Mouse (Mus musculus) B cell, adult 2 months (primary cell): ENCODE results near the gene Hs3st6.

Experiments
- DNase-seq, 2 experiments: peaks; one replicate each; pipeline ENCODE4 v3.0.0; 2022

Hs3st6 gene

DNA sequence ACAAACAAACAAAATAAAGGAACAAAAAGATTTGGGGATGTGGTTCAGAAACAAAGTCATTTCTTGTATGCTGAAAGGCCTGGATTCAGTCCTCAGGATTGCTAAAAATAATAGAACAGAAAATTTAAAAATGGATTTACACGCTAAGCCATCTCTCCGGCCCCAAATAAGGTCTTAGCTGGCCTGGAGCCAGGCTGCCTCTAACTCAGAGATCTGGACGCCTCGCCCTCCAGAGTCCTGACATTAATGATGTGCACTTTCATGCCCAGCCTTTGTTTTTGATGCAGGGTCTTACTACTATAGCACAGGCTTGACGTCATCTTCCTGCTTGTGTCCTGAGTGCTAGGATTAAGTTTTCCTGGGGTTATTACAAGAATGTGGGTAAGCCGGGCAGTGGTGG is 23.7 kb upstream of the Hs3st6 start:
- no peak for DNase-seq

DNA sequence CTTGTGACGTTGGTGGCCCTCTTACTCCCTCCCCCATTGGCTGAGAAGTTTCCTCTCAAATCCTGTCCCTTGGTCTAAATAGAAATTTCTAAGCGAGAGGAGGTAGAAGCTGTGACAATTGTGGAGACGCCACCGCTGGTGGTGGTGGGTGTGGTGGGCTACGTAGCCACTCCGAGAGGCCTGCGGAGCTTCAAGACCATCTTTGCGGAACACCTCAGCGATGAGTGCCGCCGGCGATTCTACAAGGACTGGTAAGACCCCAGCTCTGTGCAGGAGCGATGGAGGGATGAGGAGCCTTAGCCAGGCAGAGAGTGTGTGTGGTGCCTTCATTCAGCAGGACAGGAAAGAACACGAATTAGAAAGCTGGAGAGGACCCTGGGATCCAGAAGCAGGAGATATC is 22.0 kb upstream of the Hs3st6 start:
- no peak for DNase-seq

DNA sequence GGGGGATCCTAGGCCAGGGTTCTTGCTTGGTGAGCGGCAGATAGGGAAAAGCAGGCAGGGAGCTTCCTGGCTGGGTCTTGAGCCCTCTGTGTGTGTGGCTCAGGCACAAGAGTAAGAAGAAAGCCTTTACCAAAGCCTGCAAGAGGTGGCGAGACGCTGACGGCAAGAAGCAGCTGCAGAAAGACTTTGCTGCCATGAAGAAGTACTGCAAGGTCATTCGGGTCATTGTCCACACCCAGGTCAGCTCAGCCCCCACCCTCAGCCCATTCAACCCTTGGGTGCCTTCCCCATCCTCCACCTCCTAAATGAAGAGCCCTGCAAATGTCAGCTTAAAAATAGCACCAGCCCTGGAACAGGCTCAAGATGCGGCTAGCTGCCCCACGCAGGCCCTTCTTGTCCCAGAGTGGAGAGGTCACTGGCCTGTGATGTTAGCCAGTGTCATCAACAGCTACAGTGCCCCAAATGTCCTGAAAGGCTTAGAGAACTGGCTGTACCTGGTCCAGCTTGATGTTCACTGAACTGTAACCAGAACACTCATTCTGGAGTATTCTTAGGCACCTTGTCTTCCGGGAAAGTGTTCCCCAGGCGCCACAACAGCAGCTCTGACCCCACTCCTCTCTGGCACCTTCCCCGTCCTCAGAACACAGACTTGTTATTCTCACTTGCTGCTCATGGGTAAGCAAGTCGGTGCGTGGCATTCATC is 20.4 kb upstream of the Hs3st6 start:
- no peak for DNase-seq

DNA sequence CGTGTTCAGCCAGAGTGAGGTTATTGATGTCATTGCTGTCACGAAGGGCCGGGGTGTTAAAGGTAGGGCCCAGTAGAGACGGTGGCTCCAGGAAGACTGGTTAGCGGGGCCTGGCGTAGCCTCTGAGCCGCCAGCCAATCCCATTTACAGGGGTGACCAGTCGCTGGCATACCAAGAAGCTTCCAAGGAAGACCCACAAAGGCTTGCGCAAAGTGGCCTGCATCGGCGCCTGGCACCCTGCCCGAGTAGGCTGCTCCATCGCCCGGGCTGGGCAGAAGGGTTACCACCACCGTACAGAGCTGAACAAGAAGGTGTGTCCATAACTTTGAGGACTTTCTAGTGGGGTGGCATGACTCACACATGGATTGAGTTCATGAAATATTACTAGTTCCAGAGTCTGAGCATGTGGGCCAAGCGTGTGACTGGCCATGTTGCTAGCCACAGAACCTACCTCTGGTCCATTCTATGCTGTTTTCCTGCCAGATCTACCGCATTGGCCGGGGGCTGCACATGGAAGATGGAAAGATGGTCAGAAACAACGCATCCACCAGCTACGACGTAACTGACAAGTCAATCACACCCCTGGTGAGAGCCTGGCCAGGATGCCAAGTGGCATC is 19.2 kb upstream of the Hs3st6 start:
- no peak for DNase-seq

DNA sequence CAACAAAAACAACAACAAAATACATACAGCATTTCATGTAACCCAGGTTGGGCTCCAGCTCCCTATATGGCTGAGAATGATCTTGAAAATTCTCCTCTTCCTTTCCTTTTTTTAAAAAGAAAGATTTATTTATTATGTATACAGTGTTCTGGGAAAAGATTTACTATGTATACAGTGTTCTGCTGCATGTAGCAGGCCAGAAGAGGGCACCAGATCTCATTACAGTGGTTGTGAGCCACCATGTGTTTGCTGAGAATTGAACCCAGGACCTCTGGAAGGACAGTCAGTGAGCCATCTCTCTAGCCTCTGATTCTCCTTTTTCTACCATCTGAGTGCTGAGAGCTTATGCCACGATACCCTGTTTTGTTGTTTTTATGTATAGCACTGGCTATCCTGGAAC is 18.3 kb upstream of the Hs3st6 start:
- no peak for DNase-seq

DNA sequence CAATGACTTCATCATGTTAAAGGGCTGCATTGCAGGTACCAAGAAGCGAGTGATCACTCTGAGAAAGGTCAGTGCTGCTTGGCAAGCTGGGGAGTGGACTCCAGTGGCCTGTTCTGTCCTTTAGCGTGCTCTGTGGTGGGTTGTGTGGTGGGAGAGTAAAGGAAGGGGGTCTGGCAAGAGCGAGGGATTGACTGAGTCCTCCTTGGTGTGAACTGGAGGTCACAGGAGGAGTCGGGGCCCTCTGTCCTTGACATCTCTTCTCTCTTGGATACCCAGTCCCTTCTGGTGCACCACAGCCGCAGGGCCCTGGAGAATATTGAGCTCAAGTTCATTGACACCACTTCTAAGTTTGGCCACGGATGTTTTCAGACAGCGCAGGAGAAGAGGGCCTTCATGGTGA is 17.3 kb upstream of the Hs3st6 start:
- DNase-seq: no peak

DNA sequence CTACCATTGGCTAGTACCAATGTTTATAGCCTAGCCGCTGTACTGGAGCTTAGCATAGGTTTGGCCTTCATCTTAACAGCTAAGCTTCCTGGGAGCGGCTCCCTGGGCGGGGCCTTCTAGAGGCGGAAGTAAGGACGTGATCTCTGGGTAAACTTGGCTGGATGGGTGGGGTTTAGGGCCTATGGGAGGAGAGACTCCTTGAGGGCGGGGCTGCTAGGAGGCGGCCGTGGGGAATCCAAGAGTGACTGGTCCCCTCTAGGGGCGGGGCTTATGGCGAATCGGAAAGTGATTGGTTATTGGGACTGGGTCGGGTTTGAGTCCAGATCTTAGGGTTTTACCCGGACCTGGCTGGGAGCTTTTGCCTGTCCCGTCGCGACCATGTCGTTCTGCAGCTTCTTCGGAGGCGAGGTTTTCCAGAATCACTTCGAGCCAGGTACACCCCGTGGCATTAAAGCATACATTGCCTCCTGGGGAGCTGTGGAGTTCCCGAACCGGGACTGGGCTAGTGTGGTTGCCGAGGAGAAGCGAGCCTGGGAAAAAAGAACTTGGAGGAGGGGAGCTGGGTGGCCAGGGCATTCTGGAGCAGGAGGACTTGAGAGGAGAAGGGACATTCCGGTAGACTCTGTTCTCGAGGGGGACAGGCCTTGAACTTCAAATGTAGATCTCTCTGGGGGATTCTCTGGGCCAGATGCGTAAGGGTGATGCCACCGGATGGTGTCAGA is 16.3 kb upstream of the Hs3st6 start, which contains the start of gene Msrb1:
Msrb1 (plus strand) TSS at position 313 of the 722 bp plus-strand sequence.
- DNase-seq: peak; percentile 91 to 94

DNA sequence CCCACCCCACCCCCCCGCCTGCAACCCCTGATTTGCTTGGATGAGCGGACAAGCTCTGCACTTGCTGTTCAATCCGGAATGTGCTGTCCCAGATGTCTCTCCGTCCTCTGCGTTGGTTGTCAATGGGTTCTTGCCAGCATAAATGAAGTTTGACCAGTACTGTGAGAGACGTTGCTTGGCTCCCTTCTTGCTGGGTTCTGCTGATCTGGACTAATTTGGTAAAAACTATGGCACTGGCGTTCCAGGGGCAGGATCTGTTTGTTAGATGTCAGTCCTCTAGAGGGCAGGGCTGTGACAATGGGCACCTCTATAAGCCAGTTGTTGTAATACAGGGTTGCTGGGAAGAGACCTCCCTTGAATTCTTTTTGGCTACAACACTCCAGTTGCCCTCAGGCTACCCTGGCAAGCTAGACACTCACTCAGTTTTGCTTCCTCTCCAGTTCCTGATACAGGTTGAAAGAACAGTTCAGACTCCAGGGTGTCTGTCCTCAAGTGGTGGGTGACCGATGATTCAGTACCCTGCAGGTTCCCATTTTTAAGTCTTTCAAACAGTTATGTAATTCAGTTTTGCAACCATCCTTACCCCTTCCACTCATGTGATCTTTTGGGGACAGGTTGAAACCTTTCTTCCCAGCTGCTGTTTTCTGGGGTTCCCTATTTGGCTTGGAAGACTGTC is 15.5 kb upstream of the Hs3st6 start:
- DNase-seq: no peak

DNA sequence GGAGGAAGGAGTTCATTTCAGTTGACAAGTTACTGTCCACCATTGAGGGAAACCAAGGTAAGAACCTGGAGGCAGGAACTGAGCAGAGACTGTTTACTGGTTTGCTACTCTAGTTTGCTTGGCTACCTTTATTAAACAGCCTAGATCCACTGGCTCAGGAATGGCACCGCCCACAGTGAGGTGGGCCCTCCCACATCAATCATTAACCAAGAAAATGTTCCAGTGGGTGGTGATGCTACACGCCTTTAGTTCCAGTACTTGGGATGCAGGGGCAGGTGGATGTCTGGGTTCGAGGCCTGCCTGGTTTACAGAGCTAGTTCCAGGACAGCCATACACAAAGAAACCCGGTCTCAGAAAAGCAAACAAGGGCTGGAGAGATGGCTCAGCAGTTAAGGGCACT is 14.6 kb upstream of the Hs3st6 start:
- DNase-seq: no peak

DNA sequence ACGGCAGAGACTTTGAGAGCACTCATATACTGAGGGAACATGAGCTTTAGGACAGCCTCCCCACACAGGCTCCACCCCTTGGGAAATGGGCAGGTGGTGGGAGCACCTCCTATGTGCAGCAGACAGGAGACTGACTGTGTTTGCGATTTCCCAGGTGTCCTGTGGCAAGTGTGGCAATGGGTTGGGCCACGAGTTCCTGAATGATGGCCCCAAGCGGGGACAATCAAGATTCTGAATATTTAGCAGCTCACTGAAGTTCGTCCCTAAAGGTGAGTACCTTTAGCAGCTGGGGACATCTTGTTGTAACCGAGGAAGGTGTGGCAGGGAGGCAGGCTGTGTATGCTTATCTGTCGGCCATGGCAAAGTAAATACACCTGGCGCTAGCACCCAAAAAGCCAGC is 12.9 kb upstream of the Hs3st6 start:
- no peak for DNase-seq

DNA sequence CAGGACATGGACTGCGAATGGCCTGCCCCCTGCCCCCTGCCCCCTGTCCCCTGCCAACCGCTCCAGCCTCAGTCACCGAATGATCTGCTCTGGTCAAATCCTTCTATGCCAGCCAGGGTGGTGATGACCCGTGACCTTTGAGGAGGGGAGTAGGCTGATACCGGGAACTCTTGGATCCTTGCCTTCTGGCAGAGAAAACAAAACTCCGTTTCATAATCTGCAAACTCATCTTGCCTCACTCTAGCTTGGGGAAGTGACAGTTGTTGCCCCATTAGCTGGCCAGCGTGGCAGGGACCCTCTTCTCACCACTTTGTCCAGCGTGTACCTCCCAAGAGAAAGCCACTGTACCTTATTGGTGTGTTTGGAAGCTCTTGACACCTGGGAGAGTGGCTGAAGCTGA is 10.5 kb upstream of the Hs3st6 start:
- no peak for DNase-seq

DNA sequence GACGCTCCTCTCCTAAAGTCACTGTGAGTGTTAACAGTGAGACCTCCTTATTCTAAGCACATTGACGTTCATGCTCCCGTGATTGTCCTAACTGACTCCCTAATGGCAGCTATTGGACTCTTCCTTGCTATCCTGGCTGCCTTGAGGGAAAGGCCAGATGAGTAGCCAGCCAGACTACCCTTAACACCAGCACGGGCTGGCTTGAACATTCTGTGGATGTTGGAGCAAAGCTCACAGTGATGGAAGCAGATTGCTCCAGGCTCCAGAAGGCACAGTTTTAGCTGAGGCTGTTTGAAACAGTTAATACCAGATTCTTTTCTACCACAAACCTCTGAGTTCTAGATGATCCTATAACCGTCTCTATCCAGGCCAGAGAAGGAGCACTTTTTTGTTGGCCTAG is 8.9 kb upstream of the Hs3st6 start:
- DNase-seq: no peak

DNA sequence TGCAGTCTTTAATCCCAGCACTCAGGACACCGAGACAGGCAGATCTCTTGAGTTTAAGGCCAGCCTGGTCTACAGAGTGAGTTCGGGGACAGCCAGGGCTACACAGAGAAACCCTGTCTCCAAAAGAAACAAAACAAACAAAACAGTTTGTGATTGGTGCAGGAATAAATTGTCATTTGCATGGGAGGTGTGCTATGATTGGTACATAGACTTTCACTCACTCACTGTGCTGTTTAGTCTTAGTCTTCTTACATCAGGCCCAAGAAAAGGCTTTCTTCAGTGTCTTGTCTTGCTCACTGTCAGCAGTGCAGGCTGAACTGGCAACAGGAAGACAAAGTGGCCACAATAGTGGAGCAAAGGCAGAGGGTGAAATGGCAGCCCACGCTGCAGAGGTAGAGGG is 8.4 kb upstream of the Hs3st6 start:
- DNase-seq: no peak

DNA sequence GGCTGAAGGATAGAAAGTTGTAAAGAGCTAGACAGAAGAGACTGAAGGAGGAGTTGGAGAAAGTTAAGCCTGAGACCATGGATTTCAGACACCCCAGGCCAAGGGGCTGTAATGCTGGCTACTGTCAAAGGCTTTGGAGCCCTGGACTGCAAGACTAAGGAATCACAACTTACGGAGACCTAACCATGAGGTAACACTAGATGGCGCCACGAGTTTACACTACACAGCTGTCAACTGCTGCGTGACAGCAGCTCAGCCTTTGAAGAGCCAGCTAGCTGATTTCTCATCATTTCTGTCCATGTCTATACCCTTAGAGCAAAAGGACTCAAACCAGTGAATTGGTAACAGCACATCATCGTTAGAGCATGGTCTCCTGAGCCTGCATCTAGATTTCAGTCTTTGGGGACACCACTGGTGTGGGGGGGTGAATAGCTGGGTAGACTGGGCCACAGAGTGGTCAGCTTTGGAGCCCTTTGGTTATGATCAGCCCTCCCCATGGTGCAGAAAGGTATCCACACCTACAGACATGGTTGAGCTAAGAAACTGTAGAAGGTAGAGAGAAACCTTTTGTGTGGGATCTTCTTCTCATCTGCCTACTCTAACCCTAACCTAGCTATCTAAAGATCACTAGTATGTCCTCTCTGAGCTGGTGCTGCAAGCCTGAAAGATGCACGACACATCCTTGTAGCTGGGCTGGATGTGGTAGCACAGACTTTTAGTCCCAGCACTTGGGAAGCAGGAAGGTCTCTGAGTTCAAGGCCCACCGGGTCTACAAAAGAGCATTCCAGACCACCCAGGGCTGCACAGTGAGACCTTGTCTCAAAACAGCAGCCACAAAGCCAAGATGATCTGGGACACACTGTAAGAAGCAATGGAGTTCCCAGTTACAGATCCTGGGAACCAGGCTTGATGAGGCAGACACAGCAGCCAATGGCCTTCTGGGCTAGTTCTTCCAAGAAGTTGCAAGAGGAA is 7.0 kb upstream of the Hs3st6 start:
- peak; percentile 85 to 88 for DNase-seq

DNA sequence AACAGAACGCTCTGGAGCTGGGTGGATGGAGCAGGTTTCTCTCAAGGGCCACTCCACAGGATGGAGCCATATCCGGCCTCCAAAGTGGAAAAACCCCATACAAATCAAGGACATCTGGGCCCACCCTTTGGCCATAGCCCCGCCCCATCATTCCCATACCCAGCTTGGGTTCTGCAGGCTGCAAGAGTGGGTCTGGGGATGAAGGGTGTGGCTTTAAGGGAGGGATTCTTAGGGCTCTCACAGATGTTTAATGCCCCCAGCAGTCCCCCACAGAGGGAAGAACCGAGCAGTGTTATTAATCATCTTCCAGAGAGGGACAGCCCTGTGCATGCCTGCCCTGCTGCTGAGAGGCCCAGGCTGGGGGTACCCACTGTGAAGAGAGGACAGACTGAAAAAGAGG is 5.8 kb upstream of the Hs3st6 start:
- DNase-seq: no peak

DNA sequence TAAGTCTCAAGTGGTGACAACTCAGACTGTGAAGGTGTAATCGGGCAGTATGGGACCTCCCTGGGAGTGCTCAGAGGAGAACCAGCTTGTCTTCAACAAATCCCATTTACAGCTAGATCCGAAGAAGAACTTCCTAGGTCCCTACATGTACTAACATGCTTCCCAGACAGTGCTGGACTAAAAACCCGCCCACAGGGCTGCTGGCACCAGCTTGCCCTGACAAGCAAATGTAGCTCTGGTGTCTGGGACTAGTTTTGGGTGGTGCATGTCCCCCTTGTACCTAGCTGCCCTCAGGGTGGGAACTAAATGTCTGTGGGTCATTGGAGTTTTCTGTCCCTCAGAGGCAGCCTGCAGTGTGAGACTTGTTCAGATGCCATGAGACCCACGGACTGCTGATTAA is 1.3 kb upstream of the Hs3st6 start:
- no peak for DNase-seq

DNA sequence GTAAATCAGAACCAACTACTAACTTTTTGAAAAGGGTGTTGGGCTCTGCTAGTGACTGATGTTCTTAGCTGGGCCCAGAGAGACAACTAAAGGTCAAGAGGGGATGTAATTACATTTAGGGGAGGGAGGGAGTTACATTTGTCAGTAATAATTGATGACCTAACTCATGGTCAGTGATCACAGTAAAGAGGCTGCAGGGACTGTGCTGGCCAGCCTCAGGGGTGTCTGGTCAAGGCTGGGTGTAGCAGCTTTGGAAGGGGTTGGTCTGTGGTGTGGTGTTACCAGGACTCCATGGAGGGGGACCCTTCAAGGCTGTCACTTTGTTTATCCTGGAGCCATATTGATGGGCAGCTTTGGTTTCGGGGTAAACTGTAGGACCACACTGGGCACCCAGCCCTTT is 4.6 kb downstream of the Hs3st6 start:
- no peak for DNase-seq

DNA sequence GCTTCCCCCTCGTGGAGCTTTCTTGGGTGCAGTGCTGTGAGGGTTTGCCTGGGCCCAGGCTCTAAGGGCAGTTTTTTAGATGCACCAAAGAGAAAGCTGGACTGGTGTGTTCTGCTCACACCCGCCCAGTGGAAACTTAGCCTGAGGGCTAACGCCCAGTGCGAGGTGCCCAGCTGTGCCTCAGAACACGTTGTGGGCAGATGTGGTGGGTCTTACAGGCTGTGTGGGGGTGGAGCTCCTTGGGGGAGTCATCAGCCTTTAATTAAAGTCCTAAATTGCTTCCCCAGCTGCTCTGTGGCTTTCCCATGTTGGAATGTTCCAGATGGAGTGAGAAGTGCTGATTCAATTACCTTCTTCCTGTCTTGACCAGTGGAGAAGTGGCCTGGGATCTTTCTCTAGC is 8.3 kb downstream of the Hs3st6 start:
- no peak for DNase-seq

DNA sequence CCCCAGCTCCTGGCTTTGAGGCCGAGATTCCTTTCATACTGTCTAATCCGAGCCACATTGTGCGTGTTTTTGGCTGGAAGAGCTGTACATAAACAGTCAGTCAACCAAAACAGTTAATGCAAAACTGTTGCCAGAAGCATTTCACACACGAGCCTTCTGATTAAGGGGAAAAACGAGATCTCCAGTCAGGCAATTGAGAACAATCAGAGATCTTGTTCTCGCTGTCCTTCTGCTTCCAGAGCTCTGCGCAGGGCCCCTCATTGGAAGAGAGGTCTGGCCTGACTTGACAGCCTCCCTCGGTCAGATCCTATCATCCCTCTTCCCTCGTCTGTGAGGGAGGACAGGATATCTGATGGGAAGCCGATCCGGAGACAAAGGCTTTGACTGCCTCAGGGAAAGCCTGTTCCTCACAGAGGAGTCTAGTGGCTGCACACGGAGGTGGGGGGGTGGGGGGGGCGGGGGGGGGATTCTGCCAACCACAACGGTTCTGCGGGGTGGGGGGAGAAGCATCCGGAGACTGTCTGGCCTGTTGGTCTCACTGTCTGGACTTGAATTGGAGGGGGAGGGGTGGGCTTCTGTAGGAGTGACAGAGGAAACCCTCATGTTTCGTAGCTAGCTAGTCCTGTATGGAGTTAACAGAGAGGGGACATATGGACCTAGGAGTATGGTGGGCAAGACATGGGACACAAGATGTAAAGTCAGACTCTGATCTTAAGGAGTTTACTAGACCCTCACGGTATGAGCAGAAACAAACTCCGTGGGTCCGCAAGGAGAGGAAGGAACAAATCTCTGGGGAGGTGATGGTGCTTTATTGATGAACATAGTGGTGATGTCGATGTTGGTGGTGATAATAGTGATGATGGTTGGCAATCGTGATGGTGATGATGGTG is 12.5 kb downstream of the Hs3st6 start:
- DNase-seq: no peak

DNA sequence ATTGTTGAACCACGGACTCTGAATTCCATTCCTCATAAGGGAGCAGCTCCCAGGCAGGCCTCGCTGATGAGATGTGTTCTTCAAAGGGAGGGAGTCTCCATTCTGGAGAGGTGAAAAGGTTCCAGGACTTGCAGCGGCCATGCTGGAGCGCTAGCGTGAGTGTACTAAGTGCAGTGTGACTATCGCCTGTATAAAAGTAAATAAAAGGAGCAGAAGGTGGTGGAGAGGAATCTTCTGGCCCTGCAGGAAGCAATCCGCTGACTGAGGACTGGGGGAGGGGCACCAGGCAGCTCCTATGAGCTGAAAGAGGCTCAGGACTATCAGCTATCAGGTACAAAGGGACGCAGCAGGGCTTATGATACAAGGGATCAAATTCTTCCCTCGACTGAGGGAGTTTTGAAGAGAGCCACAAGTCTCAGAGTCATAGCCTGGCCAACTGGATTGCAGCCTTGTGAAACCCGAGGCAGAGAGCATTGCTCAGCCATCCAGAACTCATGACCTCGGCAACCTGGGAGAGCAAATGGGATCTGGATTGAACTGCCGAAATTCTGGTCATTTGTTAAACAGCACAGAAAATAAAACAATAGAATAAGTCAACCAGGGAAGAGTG is 13.6 kb downstream of the Hs3st6 start:
- DNase-seq: no peak

DNA sequence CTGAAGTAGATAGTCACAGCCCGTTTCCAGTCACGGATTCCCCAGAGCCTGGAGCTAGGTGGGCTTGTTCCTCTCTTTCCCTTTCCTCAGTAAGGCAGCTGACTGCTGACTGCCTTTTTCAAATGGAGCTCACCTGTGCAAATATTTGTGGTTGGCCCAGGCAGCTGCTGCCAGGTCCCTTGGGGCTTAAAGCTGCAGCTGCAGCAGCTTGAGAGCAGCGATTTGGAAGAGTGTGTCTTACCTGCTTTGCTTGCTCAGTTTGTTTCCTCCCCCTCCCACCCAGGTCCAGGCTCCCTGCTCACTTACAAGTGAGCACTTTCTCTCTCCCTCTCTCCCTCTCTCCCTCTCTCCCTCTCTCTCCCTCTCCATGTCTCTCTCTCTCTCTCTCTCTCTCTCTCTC is 16.4 kb downstream of the Hs3st6 start:
- DNase-seq: no peak
